Mouse (Mus musculus) left cerebral cortex, postnatal 36 days (tissue): ENCODE measurements at regions not wholly inside any gene's neighbourhood (a gene's known extent, or its start where the extent isn't known, plus 50 kb on each side); places are given as distances from the start of the nearest gene placed in this dataset.

Source experiments
- DNase-seq, 2 experiments: peaks; one replicate each; pipeline ENCODE4 v3.0.0; 2021 to 2022; ENCODE audit warnings: low spot score in 2 of 2, mixed read lengths in 1 of 2
- intact Hi-C: fragments of 180-260 bp; cut with DNase I; formaldehyde crosslinking; loops from one replicate; pipeline ENCODE4 v1.15.1; 2025

DNA sequence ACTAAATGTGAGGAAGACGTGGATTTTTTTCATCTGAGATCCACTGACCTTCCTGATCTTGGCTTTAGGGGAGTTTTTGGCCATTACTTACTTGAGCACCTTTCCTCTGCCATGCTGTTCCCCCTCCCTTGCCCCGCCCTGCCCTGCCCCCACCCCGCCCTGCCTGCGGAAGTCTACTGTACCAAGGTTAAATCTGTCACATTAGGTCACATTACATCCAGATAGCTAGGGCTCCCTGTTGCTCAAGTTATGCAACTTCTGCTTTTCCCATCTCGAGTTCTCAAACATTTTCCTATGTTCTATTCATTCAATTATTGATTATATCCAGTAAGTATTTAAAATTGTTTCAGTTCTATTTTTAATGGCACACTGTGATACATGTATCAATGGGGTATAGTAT, 144.7 kb upstream of the Cnot2 start:
- no peak for DNase-seq
- intact Hi-C loops = no loop called here

DNA sequence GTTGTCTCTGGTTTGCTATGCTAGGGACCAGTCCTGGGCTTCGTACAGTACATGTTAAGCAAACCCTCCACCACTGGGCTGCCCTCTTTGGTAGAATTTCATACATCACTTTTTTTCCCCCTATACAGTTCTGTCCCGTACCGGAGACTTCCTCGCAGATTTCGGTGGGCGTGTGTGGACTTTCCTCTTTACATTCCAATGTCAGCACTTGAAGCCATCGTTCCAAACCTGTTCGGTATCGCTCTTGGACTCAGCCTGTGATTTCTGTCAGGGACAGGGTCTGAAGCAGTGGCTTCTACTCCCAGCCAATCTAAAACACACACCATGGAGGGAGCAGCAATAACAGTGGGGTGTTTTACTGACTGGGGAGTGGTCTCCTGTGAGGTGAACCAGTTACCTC, 140.7 kb upstream of the Cnot2 start:
- intact Hi-C loops = no loop called here
- no peak for DNase-seq

DNA sequence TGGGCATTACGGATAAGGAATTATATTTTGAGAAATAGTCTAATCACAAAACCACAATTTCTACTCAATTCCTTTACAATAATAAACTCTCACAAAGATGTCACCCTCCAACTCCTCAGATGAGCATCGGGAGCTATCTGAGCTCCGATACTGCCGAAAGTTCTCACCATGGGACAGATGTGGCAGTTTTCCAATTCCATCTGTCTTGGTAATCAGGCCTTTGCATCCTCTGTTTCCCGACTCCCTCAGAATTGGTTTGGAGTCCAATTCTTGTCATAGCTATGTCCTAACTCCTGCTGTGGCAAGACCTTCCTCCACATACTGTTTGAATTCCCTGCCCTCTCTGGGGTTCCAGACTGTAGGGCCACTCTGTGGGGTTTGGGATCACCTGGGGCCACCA, 138.3 kb upstream of the Cnot2 start:
- DNase-seq = no peak
- intact Hi-C loops = no loop called here

DNA sequence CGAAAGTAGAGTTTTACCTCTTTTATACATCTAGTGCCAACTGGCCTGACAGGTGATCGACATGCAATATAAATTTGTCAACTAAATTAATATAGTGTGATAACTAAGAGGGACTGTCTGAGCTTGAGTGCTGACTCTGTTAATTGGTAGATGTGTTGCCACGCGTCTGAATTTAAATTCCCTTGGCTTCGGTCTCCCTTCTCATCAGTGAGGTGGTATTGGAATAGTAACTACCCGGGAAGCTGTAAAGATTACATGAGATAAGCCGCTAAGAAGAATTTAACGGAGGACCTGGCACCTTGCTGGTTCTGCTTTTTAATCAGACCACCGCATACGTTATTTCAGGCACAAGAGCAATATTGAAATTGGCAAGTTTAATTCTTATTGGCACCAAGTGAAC, 136.7 kb upstream of the Cnot2 start:
- DNase-seq = no peak
- intact Hi-C loops = no loop called here

DNA sequence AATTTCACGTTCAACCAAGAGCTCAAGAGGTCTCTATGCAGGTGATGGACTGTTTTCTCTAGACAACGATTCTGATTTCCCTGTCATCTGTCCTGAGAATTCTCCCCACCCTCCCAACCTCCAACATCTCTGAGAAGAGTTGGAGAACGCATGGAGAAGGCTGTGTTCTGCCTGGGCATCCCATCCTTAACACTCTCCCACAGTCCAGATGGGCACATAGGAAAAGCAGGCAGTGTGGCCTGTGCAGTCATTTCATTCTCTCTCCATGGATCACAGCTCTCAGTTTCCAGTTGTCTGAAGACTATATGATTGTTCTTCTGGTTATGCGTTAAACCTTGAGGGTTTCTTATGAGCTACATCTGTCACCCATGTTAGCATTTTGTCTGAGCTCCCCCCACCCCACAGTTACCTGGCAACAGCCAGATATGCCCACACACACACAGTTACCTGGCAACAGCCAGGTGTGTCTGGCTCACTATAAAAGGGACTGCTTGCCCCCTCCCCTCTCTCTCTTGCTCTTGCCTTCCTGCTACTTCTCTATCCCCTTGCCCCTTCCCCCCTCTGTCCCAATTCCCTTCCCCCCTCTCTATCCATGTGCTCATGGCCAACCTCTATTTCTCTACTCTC, 135.8 kb upstream of the Cnot2 start:
- intact Hi-C loops = no loop called here
- DNase-seq = peak in 1 of 2 experiments; percentile 37

DNA sequence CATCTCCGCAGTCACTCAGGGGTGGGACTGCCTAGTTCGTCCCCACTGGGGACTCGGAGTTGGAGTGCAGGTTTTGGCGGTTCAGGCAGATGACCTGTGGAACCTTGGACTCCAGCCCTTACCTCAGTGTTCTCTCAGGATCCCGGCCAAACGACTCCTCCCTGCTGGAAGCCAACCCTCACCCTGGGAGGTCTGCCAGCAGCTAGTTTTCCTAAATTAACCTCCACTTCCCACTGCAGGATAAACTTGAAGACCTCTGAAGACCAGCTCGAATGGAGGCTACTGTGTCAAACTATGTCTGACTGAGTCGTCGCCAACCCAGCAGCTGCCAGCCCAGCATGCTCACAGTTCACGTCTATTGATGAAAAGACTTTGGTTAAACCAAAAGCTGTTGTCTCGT, 132.1 kb upstream of the Cnot2 start:
- peak in 1 of 2 experiments; percentile 16 for DNase-seq
- intact Hi-C loops = no loop called here

DNA sequence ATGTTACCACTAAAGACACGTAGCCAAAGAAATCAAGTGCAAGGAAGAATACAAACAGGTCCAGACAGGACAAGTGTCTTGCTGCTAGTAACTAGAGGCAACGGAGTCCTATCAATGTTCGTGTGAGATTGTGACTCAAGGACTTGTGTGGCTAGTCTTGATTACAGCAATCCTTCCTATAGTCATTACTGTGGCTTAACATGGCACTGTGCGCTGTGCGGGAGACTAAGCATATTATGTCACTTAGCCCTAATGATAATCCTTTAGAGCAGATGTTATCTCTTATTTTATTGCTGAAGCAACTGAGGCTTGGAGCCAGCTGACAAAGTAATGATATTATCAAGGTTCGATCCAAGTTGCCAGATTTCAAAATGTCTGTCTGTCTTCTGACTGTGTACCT, 125.7 kb upstream of the Cnot2 start:
- intact Hi-C loops = no loop called here
- no peak for DNase-seq

DNA sequence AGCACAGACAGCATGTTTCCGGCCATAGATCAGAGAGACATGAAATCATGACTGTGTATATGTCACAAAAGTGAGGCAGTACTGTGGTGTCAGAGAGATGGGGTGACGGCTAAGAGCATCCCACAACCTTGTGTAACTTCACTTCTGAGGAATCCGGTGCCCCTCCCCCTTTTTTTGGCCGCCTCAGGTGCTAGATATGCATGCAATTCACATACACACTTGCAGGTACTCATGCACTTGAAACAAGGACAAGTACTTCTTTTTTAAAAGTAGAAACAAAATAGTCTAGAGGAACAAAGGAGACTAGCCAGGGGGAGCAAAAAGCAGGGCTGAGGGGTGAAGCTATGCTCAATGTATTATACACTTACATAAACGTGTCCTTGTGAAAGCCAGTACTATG, 120.0 kb upstream of the Cnot2 start:
- intact Hi-C loops = no loop called here
- no peak for DNase-seq

DNA sequence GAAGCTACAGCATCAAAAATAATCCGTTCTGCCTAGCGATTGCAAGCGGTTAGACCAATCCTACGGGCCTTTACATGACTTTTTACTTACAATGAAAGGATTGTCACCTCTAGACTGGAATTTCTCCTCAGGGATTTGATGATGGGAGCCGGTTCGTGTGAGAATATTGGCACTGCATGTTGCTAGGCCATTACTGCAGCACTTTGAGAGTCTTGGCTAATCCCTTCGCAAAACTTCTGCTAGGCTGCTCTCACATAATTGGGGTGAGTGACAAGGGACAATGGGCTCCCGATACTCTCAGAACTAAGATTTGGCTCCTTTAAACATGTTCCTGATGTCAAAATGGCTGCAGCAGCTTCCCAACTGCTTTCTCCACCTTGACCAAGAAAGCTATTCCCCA, 118.4 kb upstream of the Cnot2 start:
- no peak for DNase-seq
- intact Hi-C loops = no loop called here

DNA sequence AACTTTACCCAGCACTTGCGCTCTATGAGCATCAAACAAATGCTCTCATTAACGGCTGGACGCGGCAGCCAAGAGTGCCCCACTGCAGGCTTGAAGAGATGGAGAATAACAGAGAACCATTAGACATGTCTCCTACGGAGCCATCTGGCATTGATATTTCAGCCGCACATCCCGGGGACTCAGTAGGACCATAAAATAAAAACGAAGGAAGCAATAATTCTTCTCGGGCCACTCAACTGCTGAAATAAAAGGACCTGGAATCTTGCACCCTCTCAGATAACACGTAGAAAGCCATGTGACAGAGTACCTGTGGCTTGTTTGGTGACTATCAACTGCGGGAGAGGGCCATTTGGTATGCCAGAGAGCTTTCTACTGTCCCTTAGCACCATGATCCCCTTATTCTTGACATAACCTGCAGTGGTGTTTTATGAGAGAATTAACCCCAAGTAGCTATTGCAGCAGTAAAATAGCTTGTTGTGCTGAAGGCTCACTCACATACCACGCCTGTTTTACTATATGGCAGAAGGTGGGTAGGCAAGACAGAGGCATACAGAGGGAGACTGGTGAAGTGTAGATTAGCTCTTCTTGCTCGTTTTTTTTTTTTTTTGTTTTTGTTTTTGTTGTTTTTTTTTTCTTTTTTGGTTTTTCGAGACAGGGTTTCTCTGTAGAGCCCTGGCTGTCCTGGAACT, 116.5 kb upstream of the Cnot2 start:
- intact Hi-C loops = no loop called here
- no peak for DNase-seq

DNA sequence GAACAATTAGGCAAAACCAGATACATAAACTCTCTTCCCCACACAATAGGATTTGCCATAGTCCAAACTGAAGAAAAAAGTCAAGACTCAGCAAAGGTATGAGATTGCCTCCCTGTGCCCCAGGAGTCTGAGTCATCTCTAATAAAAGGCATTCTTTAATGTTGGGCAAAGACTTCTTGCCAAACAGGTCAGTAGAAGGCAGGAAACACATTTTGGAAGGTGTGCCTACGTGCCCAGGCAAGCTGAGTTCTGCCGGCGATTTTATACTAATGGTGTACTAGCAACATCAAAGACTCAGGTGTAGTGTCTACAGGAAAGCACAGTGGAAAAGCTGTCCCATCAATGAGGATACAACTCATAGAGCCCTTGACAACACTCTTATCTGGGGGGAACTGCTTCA, 112.5 kb upstream of the Cnot2 start:
- DNase-seq = no peak
- intact Hi-C loops = no loop called here

DNA sequence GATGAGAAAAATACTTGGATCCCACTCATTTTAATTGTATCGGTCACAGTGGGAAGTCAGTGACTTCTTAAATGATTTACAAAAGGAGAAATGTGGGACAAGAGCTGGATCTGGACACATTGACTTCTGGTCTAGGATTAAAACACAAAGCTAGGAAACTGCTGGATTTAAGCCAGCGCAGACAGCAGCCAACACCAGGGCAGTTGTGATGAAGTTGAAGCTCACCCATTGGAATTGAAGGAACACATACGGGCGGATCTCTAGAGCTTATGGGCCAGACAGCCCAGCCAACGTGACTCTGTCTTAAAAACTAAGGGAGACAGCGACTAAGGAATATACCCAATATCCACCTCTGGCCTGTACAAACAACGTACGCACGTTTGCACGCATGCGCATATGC, 105.4 kb upstream of the Cnot2 start:
- intact Hi-C loops = no loop called here
- DNase-seq = no peak

DNA sequence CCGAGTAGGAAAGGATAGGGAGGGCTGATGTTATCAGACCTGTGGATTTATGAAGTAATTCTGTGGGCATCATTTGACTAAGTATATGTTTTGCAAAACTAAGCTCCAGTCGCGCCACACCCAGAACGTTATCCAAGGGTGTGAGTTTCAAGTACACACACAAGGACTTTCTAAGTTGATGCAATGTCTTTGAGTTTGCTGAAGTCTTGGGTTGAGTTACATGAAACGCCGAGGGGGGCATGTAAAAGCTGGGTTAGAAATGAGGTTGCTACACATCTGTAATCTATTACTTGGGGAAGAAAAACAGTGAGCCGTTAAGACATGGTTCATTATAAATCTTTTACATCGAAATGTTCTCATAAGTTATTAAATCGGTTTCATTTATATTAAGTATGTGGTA, 102.1 kb upstream of the Cnot2 start:
- DNase-seq = no peak

DNA sequence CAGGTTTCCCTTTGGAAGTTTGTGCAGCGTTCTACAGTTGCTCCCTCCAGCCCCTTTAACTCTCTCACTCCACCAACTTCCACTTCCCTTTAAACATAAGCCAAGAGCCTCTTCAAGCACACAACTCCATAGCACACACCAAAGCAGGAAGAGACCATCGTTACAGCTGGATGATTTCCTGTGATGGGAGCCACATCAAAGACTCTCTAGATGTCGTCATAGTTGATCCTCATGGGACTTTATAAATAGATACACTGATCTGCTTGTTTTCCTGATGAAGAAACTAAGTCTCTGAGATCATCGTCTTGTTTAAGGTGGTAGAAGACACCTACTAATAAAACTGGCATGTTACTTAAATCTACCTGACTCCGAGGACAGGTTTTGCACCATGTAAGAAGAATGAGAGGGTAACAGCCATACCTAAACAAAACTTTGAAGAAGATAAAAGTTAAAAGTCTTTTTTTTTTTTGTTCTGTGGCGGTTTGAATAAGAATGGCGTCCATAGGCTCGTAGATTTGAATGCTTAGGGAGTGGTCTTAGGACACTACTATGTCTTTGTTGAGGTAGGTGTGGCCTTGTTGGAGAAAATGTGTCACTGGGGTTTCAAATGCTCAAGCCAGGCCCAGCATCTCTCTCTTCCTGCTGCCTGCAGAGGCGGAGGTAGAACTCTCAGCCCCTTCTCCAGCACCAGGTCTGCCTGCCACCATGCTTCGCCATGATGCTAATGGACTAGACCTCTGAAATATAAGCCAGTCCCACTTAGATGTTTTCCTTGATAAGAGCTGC, 97.8 kb upstream of the Cnot2 start:
- intact Hi-C loops = no loop called here

More for the DNA sequence above, 102.1 kb upstream of the Cnot2 start:
- intact Hi-C loops = no loop called here

DNA sequence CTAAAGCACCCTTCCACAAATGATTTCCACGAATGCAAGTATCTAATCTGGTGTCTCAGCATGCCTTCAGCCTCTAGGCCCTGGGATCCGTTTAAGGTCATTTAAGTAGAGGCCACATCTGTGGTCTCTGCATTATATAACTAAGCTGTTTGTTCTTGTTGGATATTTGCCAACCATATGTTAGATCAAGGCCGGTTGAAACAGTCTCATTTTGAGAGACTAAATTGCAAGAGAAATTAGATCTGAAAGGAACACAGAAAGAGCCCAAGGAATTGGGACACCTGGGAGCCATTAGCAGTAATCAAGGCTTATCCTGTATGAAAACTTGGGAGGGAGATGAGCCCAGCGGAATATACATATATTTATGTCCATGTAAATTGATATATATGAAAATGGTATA, 96.6 kb upstream of the Cnot2 start:
- DNase-seq = no peak
- intact Hi-C loops = no loop called here

More for the DNA sequence above, 97.8 kb upstream of the Cnot2 start:
- no peak for DNase-seq

DNA sequence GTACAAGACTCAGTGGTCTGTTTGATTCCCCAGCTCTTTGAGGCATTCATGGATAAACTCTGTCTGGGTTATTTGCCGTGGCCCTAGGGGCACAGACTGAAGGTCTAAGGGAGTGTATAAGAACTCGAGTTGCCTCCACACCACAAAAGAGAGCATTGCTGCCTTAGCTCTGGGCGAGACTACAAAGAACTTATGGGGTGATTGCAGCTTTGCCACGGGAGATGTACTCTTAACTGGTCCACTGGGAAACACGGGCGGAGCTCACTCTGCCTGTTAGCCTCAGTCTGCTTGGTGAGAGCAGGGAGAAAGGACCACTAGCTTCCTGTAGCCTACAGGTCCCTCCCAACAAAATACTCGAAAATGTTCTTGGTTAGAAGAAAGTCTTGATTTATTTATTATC, 93.9 kb upstream of the Cnot2 start:
- intact Hi-C loops = no loop called here
- DNase-seq = no peak

DNA sequence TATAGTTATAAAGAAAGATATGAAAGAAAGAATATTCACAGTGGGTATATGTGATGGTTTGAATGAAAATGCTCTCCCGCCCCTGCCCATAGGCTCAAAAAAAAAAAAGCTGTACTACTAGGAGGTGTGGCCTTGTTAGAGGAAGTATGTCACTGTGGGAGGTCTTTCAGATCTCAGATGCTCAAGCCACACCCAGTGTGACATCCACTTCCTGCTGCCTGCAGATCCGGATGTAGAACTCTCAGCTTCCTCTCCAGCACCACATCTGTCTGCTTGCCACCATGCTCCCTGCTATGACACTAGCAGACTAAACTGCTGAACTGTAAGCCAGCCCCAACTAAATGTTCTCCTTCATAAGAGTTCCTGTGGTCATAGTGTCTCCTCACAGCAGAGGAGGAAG, 93.0 kb upstream of the Cnot2 start:
- DNase-seq = no peak
- intact Hi-C loops = no loop called here

DNA sequence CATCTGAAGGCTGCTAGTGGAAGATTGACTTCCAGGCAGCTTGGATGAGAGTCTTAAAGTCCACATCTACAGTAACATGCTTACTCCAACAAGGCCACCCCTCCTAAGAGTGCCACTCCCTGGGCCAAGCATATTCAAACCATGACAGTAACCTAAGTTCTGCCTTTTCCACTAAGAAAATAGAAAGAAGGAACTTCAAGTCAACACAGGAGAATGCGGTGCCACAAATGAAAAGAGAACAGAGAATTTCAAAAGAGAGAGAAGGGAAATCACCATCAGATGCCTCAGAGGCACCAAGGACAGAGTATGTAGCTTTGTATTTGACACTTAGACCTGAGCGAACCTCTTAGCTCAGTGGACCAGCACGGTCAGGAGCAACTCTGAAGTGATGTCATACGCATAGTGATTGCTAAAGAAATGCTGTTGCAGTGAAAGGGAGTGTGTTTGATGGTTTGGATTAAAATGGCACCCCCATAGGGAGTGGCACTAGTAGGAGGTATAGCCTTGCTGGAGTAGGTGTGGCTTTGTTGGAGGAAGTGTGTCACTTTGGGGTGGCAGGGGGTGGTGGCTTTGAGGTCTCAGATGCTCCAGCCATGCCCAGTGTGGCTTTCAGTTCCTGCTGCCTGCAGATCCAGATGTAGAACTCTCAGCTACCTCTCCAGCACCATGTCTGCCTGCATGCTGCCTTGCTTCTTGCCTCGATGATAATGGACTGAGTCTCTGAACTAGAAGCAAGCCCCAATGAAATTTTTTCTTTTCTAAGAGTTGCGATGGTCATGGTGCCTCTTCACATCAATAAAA, 77.1 kb upstream of the Cnot2 start:
- intact Hi-C loops = no loop called here
- no peak for DNase-seq

DNA sequence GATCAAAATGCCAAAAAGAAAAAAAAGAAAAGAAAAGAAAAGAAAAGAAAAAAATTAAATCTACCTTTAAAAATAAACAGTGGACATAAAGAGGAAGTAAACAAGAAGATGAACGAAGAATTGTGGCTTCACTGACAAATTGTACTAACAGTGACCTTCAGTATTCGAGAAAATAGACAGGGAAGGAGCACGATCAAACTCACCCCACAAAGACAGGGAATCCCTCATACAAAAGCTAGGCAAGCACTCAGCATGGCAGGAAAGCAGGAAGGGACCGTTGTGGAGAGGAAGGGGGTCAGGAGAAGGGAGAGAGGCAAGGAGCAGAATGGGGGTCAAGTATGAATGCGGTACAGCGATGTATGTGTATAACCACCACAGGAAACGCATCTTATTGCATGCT, 74.6 kb upstream of the Cnot2 start:
- no peak for DNase-seq
- intact Hi-C loops = no loop called here

DNA sequence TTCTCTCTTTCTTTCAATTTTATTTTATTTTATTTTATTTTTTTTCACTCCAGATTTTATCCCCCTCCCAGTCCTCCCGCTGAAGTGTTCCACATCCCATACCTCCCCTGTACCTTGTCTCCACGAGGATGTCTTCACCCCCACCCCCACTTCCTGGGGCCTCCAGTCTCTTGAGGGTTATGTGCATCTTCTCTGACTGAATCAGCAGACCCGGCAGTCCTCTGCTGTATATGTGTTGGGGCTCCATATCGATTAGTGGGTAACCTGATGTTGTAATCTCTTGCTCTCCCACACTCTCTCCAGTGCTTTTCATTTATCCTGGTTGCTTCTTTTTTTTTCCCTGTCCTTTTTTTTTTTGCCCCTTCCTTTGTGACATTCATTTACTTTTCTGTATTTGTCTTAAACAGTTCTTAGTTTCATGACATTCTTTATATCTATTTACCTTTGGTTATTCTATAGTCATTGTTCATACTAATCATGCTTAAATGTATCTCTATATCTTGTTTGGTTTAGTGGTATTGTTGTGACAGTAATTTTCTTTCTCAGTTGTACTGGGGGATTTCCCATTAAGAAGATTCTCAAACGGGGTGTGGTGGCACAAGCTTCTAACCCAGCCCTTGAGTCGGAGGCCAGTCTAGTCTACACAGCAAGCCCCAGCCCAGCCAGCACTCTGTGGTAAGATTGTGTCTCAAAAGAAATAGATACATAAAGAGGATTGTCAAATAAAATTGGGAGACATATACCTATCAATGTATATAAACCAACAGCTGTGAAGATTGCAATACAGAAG, 73.9 kb upstream of the Cnot2 start:
- intact Hi-C loops = no loop called here

More for the DNA sequence above, 73.9 kb upstream of the Cnot2 start:
- no peak for DNase-seq
